Mouse (Mus musculus): ENCODE results near the gene Snx20. TPM values are rescaled to one million over a fixed set of nuclear protein-coding genes. Genes with fewer than 3 reads are reported as not detected.

Snx20 gene
- polyA plus RNA-seq, 1 experiment from 2014 or later, result 1.0 TPM

GRCm38 (mm10) chr8:88630225-88630624 lies 5.7 kb downstream of the Snx20 start:
- 73% methylated on average over 4 of the region's 4 CpGs for WGBS
- ATAC-seq (ENCODE audit: low read depth), result no peak
- Histone ChIP-seq H3K4me3 (ENCODE audit: low read depth, low read length) (no peak overlapping the region), H3K27me3 (ENCODE audit: control insufficient read depth, insufficient read depth, low read length) (no peaks in the 10 kb centered on the region), H3K9ac (replicated peaks; ENCODE audit: low read depth, low read length) (no peak overlapping the region), H3K9me3 (ENCODE audit: control insufficient read depth, low read length) (no peaks in the 10 kb centered on the region), H3K36me3 (ENCODE audit: control insufficient read depth, insufficient read depth, low read length) (no peaks in the 10 kb centered on the region), H3K4me1 (ENCODE audit: control insufficient read depth, insufficient read depth, low read length) (no peaks in the 10 kb centered on the region; the same call in 1 of the 2 replicates), H3K4me2 (ENCODE audit: low read depth, low read length) (no peak overlapping the region), H3K27ac (ENCODE audit: low read depth, low read length) (no peak overlapping the region)

- no peak overlapping the region for H3K27ac ChIP-seq (ENCODE audit: low read depth, low read length)
- H3K9me3 ChIP-seq (ENCODE audit: control insufficient read depth, low read length), result no peaks in the 10 kb centered on the region
Measured at GRCm38 (mm10) chr8:88628001-88628774, 7.7 kb downstream of the Snx20 start.

GRCm38 (mm10) chr8:88627265-88627991 lies 8.5 kb downstream of the Snx20 start:
- H3K4me1 ChIP-seq (ENCODE audit: control insufficient read depth, insufficient read depth, low read length), result no peaks in the 10 kb centered on the region; the same call in 1 of the 2 replicates
- no peaks in the 10 kb centered on the region for H3K36me3 ChIP-seq (ENCODE audit: control insufficient read depth, insufficient read depth, low read length)
- H3K9me3 ChIP-seq (ENCODE audit: control insufficient read depth, low read length), result no peaks in the 10 kb centered on the region
- WGBS, result under 1% methylated on average over 95 of the region's 105 CpGs
- H3K27me3 ChIP-seq (ENCODE audit: control insufficient read depth, insufficient read depth, low read length), result no peaks in the 10 kb centered on the region
- H3K9ac ChIP-seq (replicated peaks; ENCODE audit: low read depth, low read length), result peak overlapping the region; percentile 68
- peak; percentile 93 for ATAC-seq (ENCODE audit: low read depth)
- H3K4me2 ChIP-seq (ENCODE audit: low read depth, low read length), result peak overlapping the region; percentile 91
- H3K27ac ChIP-seq (ENCODE audit: low read depth, low read length), result peak overlapping the region; percentile 80
- peak overlapping the region; percentile 49 for H3K4me3 ChIP-seq (ENCODE audit: low read depth, low read length)

More at GRCm38 (mm10) chr8:88628001-88628774, 7.7 kb downstream of the Snx20 start:
- ATAC-seq (ENCODE audit: low read depth), result no peak
- Histone ChIP-seq H3K4me2 (ENCODE audit: low read depth, low read length) (peak overlapping the region; percentile 91), H3K27me3 (ENCODE audit: control insufficient read depth, insufficient read depth, low read length) (no peaks in the 10 kb centered on the region), H3K4me3 (ENCODE audit: low read depth, low read length) (peak overlapping the region; percentile 49), H3K4me1 (ENCODE audit: control insufficient read depth, insufficient read depth, low read length) (no peaks in the 10 kb centered on the region; the same call in 1 of the 2 replicates), H3K36me3 (ENCODE audit: control insufficient read depth, insufficient read depth, low read length) (no peaks in the 10 kb centered on the region), H3K9ac (replicated peaks; ENCODE audit: low read depth, low read length) (peak overlapping the region; percentile 68)
- 68% methylated on average over 14 of the region's 14 CpGs for WGBS

GRCm38 (mm10) chr8:88626940-88627264 lies 9.0 kb downstream of the Snx20 start:
- Histone ChIP-seq H3K4me1 (ENCODE audit: control insufficient read depth, insufficient read depth, low read length) (no peaks in the 10 kb centered on the region; the same call in 1 of the 2 replicates), H3K27me3 (ENCODE audit: control insufficient read depth, insufficient read depth, low read length) (no peaks in the 10 kb centered on the region), H3K9me3 (ENCODE audit: control insufficient read depth, low read length) (no peaks in the 10 kb centered on the region), H3K36me3 (ENCODE audit: control insufficient read depth, insufficient read depth, low read length) (no peaks in the 10 kb centered on the region), H3K27ac (ENCODE audit: low read depth, low read length) (0 out of 2 replicates have a peak overlapping the region, but pooled peaks have one; percentile 80), H3K9ac (replicated peaks; ENCODE audit: low read depth, low read length) (peak overlapping the region; percentile 68), H3K4me3 (ENCODE audit: low read depth, low read length) (peak overlapping the region; percentile 49), H3K4me2 (ENCODE audit: low read depth, low read length) (peak overlapping the region; percentile 91)
- whole genome bisulfite sequencing, result 12% methylated on average over 19 of the region's 19 CpGs
- ATAC-seq (ENCODE audit: low read depth), result no peak

GRCm38 (mm10) chr8:88626433-88626832 lies 9.5 kb downstream of the Snx20 start:
- Histone ChIP-seq H3K27ac (ENCODE audit: low read depth, low read length) (no peak overlapping the region), H3K4me3 (ENCODE audit: low read depth, low read length) (no peak overlapping the region), H3K36me3 (ENCODE audit: control insufficient read depth, insufficient read depth, low read length) (no peaks in the 10 kb centered on the region), H3K4me1 (ENCODE audit: control insufficient read depth, insufficient read depth, low read length) (no peaks in the 10 kb centered on the region; the same call in 1 of the 2 replicates), H3K9ac (replicated peaks; ENCODE audit: low read depth, low read length) (no peak overlapping the region), H3K9me3 (ENCODE audit: control insufficient read depth, low read length) (no peaks in the 10 kb centered on the region), H3K27me3 (ENCODE audit: control insufficient read depth, insufficient read depth, low read length) (no peaks in the 10 kb centered on the region), H3K4me2 (ENCODE audit: low read depth, low read length) (no peak overlapping the region)
- ATAC-seq (ENCODE audit: low read depth), result no peak
- 82% methylated on average over 3 of the region's 3 CpGs for WGBS

GRCm38 (mm10) chr8:88624276-88624675 lies 11.7 kb downstream of the Snx20 start:
- Histone ChIP-seq H3K36me3 (ENCODE audit: control insufficient read depth, insufficient read depth, low read length) (no peaks in the 10 kb centered on the region), H3K27me3 (ENCODE audit: control insufficient read depth, insufficient read depth, low read length) (no peaks in the 10 kb centered on the region), H3K4me3 (ENCODE audit: low read depth, low read length) (no peak overlapping the region), H3K4me2 (ENCODE audit: low read depth, low read length) (no peak overlapping the region), H3K4me1 (ENCODE audit: control insufficient read depth, insufficient read depth, low read length) (no peaks in the 10 kb centered on the region; the same call in 1 of the 2 replicates), H3K27ac (ENCODE audit: low read depth, low read length) (no peak overlapping the region), H3K9me3 (ENCODE audit: control insufficient read depth, low read length) (no peaks in the 10 kb centered on the region), H3K9ac (replicated peaks; ENCODE audit: low read depth, low read length) (no peak overlapping the region)
- no peak for ATAC-seq (ENCODE audit: low read depth)
- 79% methylated on average over 3 of the region's 3 CpGs for WGBS

GRCm38 (mm10) chr8:88623351-88623750 lies 12.6 kb downstream of the Snx20 start:
- Histone ChIP-seq H3K4me2 (ENCODE audit: low read depth, low read length) (no peak overlapping the region), H3K9me3 (ENCODE audit: control insufficient read depth, low read length) (no peaks in the 10 kb centered on the region), H3K4me1 (ENCODE audit: control insufficient read depth, insufficient read depth, low read length) (no peaks in the 10 kb centered on the region; the same call in 1 of the 2 replicates), H3K4me3 (ENCODE audit: low read depth, low read length) (no peak overlapping the region), H3K36me3 (ENCODE audit: control insufficient read depth, insufficient read depth, low read length) (no peaks in the 10 kb centered on the region), H3K9ac (replicated peaks; ENCODE audit: low read depth, low read length) (no peak overlapping the region), H3K27ac (ENCODE audit: low read depth, low read length) (no peak overlapping the region), H3K27me3 (ENCODE audit: control insufficient read depth, insufficient read depth, low read length) (no peaks in the 10 kb centered on the region)
- 73% methylated on average over 3 of the region's 3 CpGs for WGBS
- ATAC-seq (ENCODE audit: low read depth), result no peak

- no peaks in the 10 kb centered on the region for H3K9me3 ChIP-seq (ENCODE audit: control insufficient read depth, low read length)
- no peak overlapping the region for H3K4me2 ChIP-seq (ENCODE audit: low read depth, low read length)
- H3K27me3 ChIP-seq (ENCODE audit: control insufficient read depth, insufficient read depth, low read length), result no peaks in the 10 kb centered on the region
- H3K4me3 ChIP-seq (ENCODE audit: low read depth, low read length), result no peak overlapping the region
- WGBS, result 2% methylated on average over 8 of the region's 8 CpGs
- ATAC-seq (ENCODE audit: low read depth), result peak; percentile 60
- no peaks in the 10 kb centered on the region for H3K36me3 ChIP-seq (ENCODE audit: control insufficient read depth, insufficient read depth, low read length)
- no peaks in the 10 kb centered on the region for H3K4me1 ChIP-seq (ENCODE audit: control insufficient read depth, insufficient read depth, low read length)
- H3K9ac ChIP-seq (replicated peaks; ENCODE audit: low read depth, low read length), result no peak overlapping the region
- H3K27ac ChIP-seq (ENCODE audit: low read depth, low read length), result no peak overlapping the region
Measured at GRCm38 (mm10) chr8:88621408-88621807, 14.5 kb downstream of the Snx20 start.

GRCm38 (mm10) chr8:88620931-88621330 lies 15.0 kb downstream of the Snx20 start:
- Histone ChIP-seq H3K4me3 (ENCODE audit: low read depth, low read length) (no peak overlapping the region), H3K27ac (ENCODE audit: low read depth, low read length) (no peak overlapping the region), H3K9ac (replicated peaks; ENCODE audit: low read depth, low read length) (no peak overlapping the region), H3K4me2 (ENCODE audit: low read depth, low read length) (no peak overlapping the region), H3K4me1 (ENCODE audit: control insufficient read depth, insufficient read depth, low read length) (no peaks in the 10 kb centered on the region), H3K36me3 (ENCODE audit: control insufficient read depth, insufficient read depth, low read length) (no peaks in the 10 kb centered on the region), H3K27me3 (ENCODE audit: control insufficient read depth, insufficient read depth, low read length) (no peaks in the 10 kb centered on the region), H3K9me3 (ENCODE audit: control insufficient read depth, low read length) (no peaks in the 10 kb centered on the region)
- WGBS, result 61% methylated on average over 5 of the region's 5 CpGs
- ATAC-seq (ENCODE audit: low read depth), result no peak
